Mouse (Mus musculus) liver, postnatal 0 days (tissue): ENCODE measurements around the gene Lrrc4. TPM values are rescaled to one million over a fixed set of nuclear protein-coding genes. Genes with fewer than 3 reads are reported as not detected.

Experiments used
- ATAC-seq: fragments of 200-750 bp; cut with Nextera tagmentation; 2 replicates; pipeline ENCODE4 v1.8.0; 2017; ENCODE audit warnings: mild to moderate bottlenecking, moderate library complexity
- DNase-seq: peaks from one replicate; pipeline ENCODE4 v3.0.0-alpha.2; 2016
- H3K27ac ChIP-seq: fragments of 300-500 bp; sonication (generic); 2 replicates; pipeline ENCODE4 v1.5.1; 2014; ENCODE audit warnings: antibody characterized with exemption, moderate library complexity, mild to moderate bottlenecking, low read depth
- H3K27me3 ChIP-seq: fragments of 300-500 bp; sonication (generic); 2 replicates; pipeline ENCODE4 v1.6.1; 2014; ENCODE audit warnings: low read length, control low read depth, mixed read lengths; ENCODE audit not compliant: insufficient read depth
- H3K36me3 ChIP-seq: fragments of 300-500 bp; sonication (generic); replicated peaks from 2 replicates; pipeline ENCODE4 v1.6.1; 2014; ENCODE audit warnings: mild to moderate bottlenecking, control low read depth, low read length, moderate library complexity, mixed read lengths; ENCODE audit not compliant: insufficient read depth
- H3K4me1 ChIP-seq: fragments of 300-500 bp; sonication (generic); 2 replicates; pipeline ENCODE4 v1.6.1; 2014; ENCODE audit warnings: antibody characterized with exemption, mild to moderate bottlenecking, control low read depth; ENCODE audit not compliant: insufficient read depth
- H3K4me2 ChIP-seq: fragments of 300-500 bp; sonication (generic); 2 replicates; pipeline ENCODE4 v1.6.1; 2014; ENCODE audit warnings: low read depth, mild to moderate bottlenecking, low read length, moderate library complexity, mixed read lengths
- H3K4me3 ChIP-seq: fragments of 300-500 bp; sonication (generic); 2 replicates; pipeline ENCODE4 v1.5.1; 2014; ENCODE audit warnings: low read depth, low read length
- H3K9ac ChIP-seq: fragments of 300-500 bp; sonication (generic); replicated peaks from 2 replicates; pipeline ENCODE4 v1.6.1; 2014; ENCODE audit warnings: mild to moderate bottlenecking, moderate library complexity
- H3K9me3 ChIP-seq: fragments of 300-500 bp; sonication (generic); 2 replicates; pipeline ENCODE4 v1.6.1; 2016; ENCODE audit warnings: mild to moderate bottlenecking, control low read depth, low read length, mixed read lengths
- CTCF ChIP-seq: sonication (generic); IDR thresholded peaks from 2 replicates; pipeline ENCODE4 v1.5.1; 2016; ENCODE audit warnings: antibody characterized with exemption, low read depth
- EP300 ChIP-seq: IDR thresholded peaks from 2 replicates; pipeline ENCODE4 v1.6.1; 2016; ENCODE audit warnings: antibody characterized with exemption, low read depth, mild to moderate bottlenecking
- WGBS: fragments of 180-500 bp; shearing (Covaris S2); extraction: QIAGEN DNeasy Blood & Tissue Kit; methylation state at CpG from one replicate; pipeline ENCODE4 v1.1.7; 2014; ENCODE audit not compliant: insufficient replicate concordance; 5-methylcytosine and 5-hydroxymethylcytosine counted together
- polyA plus RNA-seq: library from polyadenylated mRNA; unstranded; fragments of >200 nt; fragmentation: Nextera tagmentation; extraction: Ambion mirVana; gene quantifications from 2 replicates; pipeline ENCODE4 v1.2.1, GENCODE M21; 2015

Lrrc4 gene
- polyA plus RNA-seq, 1 experiment from 2014 or later, result 0.08 TPM

DNA sequence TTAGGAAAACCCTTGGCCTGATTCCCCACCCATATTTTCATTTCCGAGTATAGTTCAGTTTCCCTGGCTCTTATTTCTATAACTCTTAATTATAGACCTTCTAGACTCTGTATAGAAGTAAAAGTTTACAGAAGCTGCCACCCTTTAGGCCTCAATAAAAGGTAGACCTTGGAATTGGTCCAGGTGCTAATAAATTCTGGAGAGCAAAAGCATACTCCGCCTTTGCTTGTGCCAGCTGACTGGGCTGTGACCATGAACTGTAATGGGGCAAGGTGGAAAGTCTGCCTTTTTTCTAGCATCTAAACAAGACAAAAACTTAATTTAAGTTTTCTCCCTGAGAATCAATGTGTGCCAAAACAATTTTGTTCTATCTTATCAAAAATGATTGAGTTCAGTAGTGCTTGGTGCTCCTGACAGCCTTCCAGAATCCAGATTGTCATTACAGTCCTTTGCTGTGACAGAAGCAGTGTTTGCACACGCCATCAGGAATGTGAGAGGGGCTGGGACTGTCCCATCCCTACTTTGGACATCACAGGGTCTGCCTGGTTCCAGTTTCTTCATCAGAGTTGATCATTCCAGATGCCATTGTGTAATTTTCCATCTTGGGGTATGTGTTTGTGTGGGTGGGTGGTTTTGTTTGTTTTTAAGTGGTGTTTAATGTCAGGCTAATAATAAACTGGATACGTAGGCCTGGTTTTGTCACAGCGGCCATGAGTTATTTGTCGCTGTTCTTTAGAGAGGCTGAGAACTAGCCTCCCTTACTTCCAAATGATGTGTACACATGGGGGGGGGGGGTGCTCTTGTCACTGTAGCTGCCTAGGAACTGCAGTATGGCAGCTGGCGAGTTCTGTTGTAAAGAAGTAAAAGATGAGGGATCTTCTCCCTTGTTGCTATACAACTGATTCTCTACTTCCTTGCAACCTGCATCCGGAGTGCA is 149.8 kb downstream of the Lrrc4 start:
- TF ChIP-seq EP300 (peak; percentile 65), CTCF (no peak)
- peaks cover 4% of the 10 kb centered on the region; the same call in 1 of the 2 replicates for H3K4me1 ChIP-seq
- no peak overlapping the region for H3K9ac ChIP-seq
- ATAC-seq (peak; percentile 86), DNase-seq (peak; percentile 18)
- H3K4me3 ChIP-seq, result no peak overlapping the region
- no peak overlapping the region for H3K4me2 ChIP-seq
- WGBS, result 66% methylated on average over 8 of the region's 8 CpGs
- H3K9me3 ChIP-seq, result no peaks in the 10 kb centered on the region
- H3K27me3 ChIP-seq, result no peaks in the 10 kb centered on the region
- peak overlapping the region; percentile 44; the same call in 1 of the 2 replicates for H3K27ac ChIP-seq
- H3K36me3 ChIP-seq, result no peaks in the 10 kb centered on the region

DNA sequence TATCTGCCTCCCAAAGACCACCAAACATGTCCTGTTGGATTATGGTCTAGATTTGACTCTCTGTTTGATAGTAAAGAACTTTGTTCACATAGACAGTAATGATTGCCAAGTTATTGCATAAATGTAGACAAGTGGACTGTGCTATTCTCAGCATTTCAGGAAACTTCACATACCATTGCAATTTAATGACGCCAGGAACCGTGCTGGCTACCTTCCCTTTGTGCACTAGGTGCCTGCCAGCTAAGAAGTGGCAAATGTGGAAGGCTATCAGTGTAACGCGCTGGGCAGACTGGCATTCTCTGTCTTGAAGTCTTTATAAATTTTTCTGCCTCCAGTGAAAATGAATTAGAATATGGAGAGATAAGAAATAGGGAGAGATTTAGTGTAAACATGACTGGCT is 151.0 kb downstream of the Lrrc4 start:
- ATAC-seq (no peak), DNase-seq (no peak)
- H3K27me3 ChIP-seq, result no peaks in the 10 kb centered on the region
- no peaks in the 10 kb centered on the region for H3K9me3 ChIP-seq
- no peaks in the 10 kb centered on the region for H3K36me3 ChIP-seq
- no peak overlapping the region for H3K9ac ChIP-seq
- no peak overlapping the region for H3K4me2 ChIP-seq
- H3K27ac ChIP-seq, result peak overlapping the region; percentile 44; the same call in 1 of the 2 replicates
- TF ChIP-seq CTCF (no peak), EP300 (no peak)
- H3K4me1 ChIP-seq, result peaks cover 4% of the 10 kb centered on the region; the same call in 1 of the 2 replicates
- 74% methylated on average over 4 of the region's 4 CpGs for WGBS
- H3K4me3 ChIP-seq, result no peak overlapping the region

DNA sequence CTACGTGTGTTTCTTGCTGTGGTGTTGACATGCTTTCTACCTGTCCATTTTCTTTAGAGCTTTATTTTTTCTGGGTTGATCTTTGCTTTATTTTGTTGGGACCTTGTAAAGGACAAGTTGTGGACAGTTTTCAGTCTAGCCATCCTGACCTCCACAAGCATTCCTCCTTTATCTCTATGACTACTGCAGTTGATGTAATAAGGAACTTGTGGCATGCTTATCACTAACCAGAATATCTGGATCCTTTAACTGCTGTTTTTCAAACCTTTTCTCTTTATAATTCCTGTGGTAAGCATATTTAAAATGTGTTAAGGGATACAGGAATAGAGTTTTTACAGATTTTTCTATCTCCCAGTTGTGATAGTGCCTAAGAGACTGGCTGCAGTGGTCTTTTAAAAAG is 152.7 kb downstream of the Lrrc4 start:
- no peak for DNase-seq
- Histone ChIP-seq H3K36me3 (no peaks in the 10 kb centered on the region), H3K27ac (no peak overlapping the region), H3K4me3 (no peak overlapping the region), H3K9me3 (no peaks in the 10 kb centered on the region), H3K9ac (no peak overlapping the region), H3K4me1 (peaks cover 4% of the 10 kb centered on the region; the same call in 1 of the 2 replicates), H3K27me3 (no peaks in the 10 kb centered on the region), H3K4me2 (no peak overlapping the region)
- no peak for TF ChIP-seq EP300
- no peak for TF ChIP-seq CTCF
- no peak for ATAC-seq
- 70% methylated on average over 1 of the region's 1 CpGs for WGBS

DNA sequence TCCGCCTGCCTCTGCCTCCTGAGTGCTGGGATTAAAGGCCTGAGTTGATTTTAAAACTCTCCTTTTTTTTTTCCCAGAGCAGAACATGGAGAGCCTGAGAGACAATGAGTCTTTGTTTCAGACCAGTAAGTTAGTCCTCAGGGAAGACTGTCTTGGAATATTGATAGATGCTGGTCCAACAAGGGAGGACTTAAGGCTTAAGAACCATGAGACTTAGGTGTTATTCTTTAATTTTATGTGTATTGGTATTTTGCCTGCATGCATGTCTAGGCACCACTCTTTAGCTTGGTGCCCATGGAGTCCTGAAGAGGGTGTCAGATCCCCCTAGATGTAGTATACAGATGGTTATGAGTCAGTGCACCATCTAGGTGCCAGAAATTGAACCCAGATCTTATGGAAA is 156.9 kb downstream of the Lrrc4 start:
- no peak overlapping the region for H3K4me2 ChIP-seq
- no peaks in the 10 kb centered on the region for H3K27me3 ChIP-seq
- DNase-seq, result no peak
- no peak overlapping the region for H3K4me3 ChIP-seq
- H3K36me3 ChIP-seq, result 0 out of 2 replicates have a peak, but pooled peaks cover 3% of the 10 kb centered on the region
- no peak for ATAC-seq
- H3K9ac ChIP-seq, result no peak overlapping the region
- TF ChIP-seq EP300 (no peak), CTCF (no peak)
- no peaks in the 10 kb centered on the region for H3K4me1 ChIP-seq
- no peaks in the 10 kb centered on the region for H3K9me3 ChIP-seq
- H3K27ac ChIP-seq, result no peak overlapping the region
- WGBS, result 79% methylated on average over 1 of the region's 1 CpGs

DNA sequence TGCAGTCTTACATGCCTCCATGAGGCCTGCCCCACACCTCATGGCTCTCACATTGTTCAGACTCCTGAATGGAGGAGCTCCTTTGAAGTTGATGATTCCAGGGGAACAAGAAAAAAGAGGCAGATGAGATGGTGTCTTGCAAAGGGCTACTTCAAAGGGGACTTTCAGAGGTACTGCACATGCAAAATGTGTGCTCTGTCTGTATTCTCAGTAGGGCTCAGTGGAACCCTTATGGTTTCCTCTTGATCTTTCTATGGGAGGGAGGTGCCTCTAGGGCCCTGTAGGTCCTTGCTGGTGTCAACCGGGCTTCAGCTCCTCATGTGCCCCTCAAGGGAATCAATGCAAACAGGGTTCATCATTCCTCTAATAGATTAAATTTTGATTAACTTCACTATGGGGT is 159.2 kb downstream of the Lrrc4 start:
- ATAC-seq, result no peak
- Histone ChIP-seq H3K4me1 (no peaks in the 10 kb centered on the region), H3K4me3 (no peak overlapping the region), H3K27ac (no peak overlapping the region), H3K4me2 (no peak overlapping the region), H3K9me3 (no peaks in the 10 kb centered on the region), H3K27me3 (no peaks in the 10 kb centered on the region), H3K36me3 (peaks cover 8% of the 10 kb centered on the region), H3K9ac (no peak overlapping the region)
- 93% methylated on average over 1 of the region's 1 CpGs for WGBS
- no peak for DNase-seq
- TF ChIP-seq CTCF (no peak), EP300 (no peak)

DNA sequence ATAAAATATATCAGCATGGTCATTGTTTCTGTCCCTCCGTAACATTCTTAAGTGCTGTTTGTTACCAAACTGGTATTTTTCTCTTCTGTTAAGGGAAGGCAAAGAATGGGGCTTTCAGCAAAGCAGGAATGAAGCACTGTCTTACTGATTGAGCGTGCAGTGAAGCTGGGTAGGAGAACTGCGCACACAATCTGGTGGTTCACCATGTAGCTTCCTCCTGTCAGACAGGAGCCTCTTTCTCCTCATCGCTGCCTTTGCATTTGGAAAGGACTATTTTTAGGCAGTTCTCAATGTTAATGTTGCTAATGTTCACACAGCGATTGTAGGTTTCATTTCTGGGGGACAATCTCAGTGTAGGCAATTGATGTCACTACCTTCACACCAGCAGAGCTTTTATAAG is 162.3 kb downstream of the Lrrc4 start:
- H3K27ac ChIP-seq, result no peak overlapping the region
- H3K4me3 ChIP-seq, result no peak overlapping the region
- TF ChIP-seq EP300 (no peak), CTCF (no peak)
- no peak overlapping the region for H3K9ac ChIP-seq
- DNase-seq, result no peak
- no peak overlapping the region for H3K4me2 ChIP-seq
- H3K9me3 ChIP-seq, result no peaks in the 10 kb centered on the region
- no peak for ATAC-seq
- 90% methylated on average over 5 of the region's 5 CpGs for WGBS
- no peaks in the 10 kb centered on the region for H3K27me3 ChIP-seq
- H3K36me3 ChIP-seq, result peaks cover 8% of the 10 kb centered on the region
- H3K4me1 ChIP-seq, result no peaks in the 10 kb centered on the region
